Mouse (Mus musculus): ENCODE results near the gene Srp54c. TPM values are rescaled to one million over a fixed set of nuclear protein-coding genes. Genes with fewer than 3 reads are reported as not detected.

The Srp54c gene
- total and polyA plus RNA-seq, 3 experiments = 8.5 to 85.9 (median 42.0) TPM

DNA sequence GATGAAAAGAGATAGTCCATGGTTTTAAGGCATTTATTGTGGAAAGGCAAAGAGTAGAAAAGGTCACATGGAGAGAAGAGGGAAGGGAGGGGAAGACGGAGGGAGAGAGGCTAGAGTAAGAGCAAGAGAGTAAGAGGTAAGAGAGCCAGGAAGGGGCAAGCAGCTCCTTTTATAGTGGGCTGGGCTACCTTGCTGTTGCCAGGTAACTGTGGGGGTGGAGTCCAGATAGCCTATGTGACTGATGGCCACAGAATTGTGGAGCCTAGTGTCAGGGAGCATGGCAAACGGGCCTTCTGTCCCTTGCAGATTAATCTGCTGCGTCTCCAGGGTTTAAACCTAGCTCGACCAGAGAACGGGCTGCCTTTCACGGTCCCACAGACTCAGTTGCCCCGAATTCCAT, 81.9 kb downstream of the Srp54c start:
- no peak for DNase-seq

Other genes starting within 250 kb of the Srp54c start
- not detected for gene Gm20403, start 243.6 kb upstream of the Srp54c start, total RNA-seq (2021)
- not detected in 2 replicates for gene Gm20403, start 243.6 kb upstream of the Srp54c start, polyA plus RNA-seq (2012; rRNA removed)
- gene Baz1a, start 215.8 kb upstream of the Srp54c start, total RNA-seq (2021) = 10 to 100 TPM; 16.5 to 37.6 TPM
- 0.44 and 1.4 TPM in 2 replicates for gene Baz1a, start 215.8 kb upstream of the Srp54c start, polyA plus RNA-seq (2012; rRNA removed)
- 10 to 100 TPM in 1 of 2 experiments, 1 to 10 TPM in 1; 8.9 to 11.6 TPM for gene 2700097O09Rik, start 150.1 kb upstream of the Srp54c start, total RNA-seq (2021)
- gene 2700097O09Rik, start 150.1 kb upstream of the Srp54c start, polyA plus RNA-seq (2012; rRNA removed) = 1.8 and 2.4 TPM in 2 replicates
- gene Srp54a, start 149.9 kb upstream of the Srp54c start, total RNA-seq (2021) = 100 to 1,000 TPM; 126 to 192 TPM
- gene Srp54a, start 149.9 kb upstream of the Srp54c start, polyA plus RNA-seq (2012; rRNA removed) = 24.5 and 30.0 TPM in 2 replicates
- gene Fam177a, start 105.7 kb upstream of the Srp54c start, total RNA-seq (2021) = 10 to 100 TPM in 1 of 2 experiments, 1 to 10 TPM in 1; 4.9 to 10.1 TPM
- gene Fam177a, start 105.7 kb upstream of the Srp54c start, polyA plus RNA-seq (2012; rRNA removed) = 3.4 TPM in 2 replicates
- 10 to 100 TPM; 65.2 to 78.5 TPM for gene Srp54b, start 75.1 kb upstream of the Srp54c start, total RNA-seq (2021)
- gene Srp54b, start 75.1 kb upstream of the Srp54c start, polyA plus RNA-seq (2012; rRNA removed) = 50.4 and 75.2 TPM in 2 replicates
- gene 1700047I17Rik2, start 30.6 kb upstream of the Srp54c start, total RNA-seq (2021) = 1 to 10 TPM; 2.1 to 8.9 TPM
- not detected in 2 replicates for gene 1700047I17Rik2, start 30.6 kb upstream of the Srp54c start, polyA plus RNA-seq (2012; rRNA removed)
- gene 1110008L16Rik, start 69.4 kb downstream of the Srp54c start, total RNA-seq (2021) = 10 to 100 TPM; 18.0 to 20.7 TPM
- gene 1110008L16Rik, start 69.4 kb downstream of the Srp54c start, polyA plus RNA-seq (2012; rRNA removed) = 3.1 and 4.5 TPM in 2 replicates
- 10 to 100 TPM; 11.3 to 12.9 TPM for gene Ppp2r3c, start 72.8 kb downstream of the Srp54c start, total RNA-seq (2021)
- gene Ppp2r3c, start 72.8 kb downstream of the Srp54c start, polyA plus RNA-seq (2012; rRNA removed) = 0.39 and 0.40 TPM in 2 replicates
- 100 to 1,000 TPM; 208 to 242 TPM for gene Psma6, start 154.1 kb downstream of the Srp54c start, total RNA-seq (2021)
- gene Psma6, start 154.1 kb downstream of the Srp54c start, polyA plus RNA-seq (2012; rRNA removed) = 12.5 and 14.8 TPM in 2 replicates

All from adrenal gland, adult 2 months (tissue).